Mouse (Mus musculus): Measurements from ENCODE around the gene Tbl3.
"Not testable (repeated sequence)": the region's sequence is repeated elsewhere in the genome, so short reads cannot be mapped to it uniquely, and the experiment has no call there.

- not testable (repeated sequence) for TF ChIP-seq CTCF (IDR thresholded peaks at IDR 0.05; ENCODE audit: control insufficient read depth, insufficient read depth, insufficient replicate concordance, low read depth, low read length); POLR2A (IDR thresholded peaks at IDR 0.05; ENCODE audit: control insufficient read depth, low read depth, low read length)
Measured at GRCm38 (mm10) chr17:24718938-24719337, 11.5 kb upstream of the Tbl3 start.
